Comparison of ENCODE assay signal across 13 mouse cellular contexts in the genomic region with DNA sequence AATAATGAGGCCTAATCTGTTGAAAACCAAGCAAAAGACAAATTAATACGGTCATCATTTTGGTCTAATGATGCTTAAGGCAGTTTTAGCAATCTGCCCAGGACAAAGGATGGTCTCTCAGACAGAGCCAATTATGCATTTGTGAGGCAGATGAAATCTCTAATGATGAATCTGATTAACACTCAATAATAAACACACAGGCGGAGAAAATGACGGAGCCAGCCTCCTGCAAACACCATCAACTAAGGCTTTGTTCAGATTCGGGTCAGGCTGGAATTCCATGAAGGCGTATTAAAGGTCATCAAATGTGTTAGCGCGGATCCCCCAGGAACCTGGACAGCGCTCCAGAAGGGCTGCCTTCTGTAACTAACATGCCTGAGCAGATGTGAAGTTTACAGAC.
DNase-seq lines count a peak whose midpoint lies in the region; ATAC-seq and TF ChIP-seq lines count a peak whose summit lies in the region.
"Had no signal": no experiment of that assay in that cellular context is flagged by ENCODE, and none has a peak within 500 bp of the region (broad histone marks: within the 10 kb centered on the region; RNA-seq: fewer than 3 reads in every experiment).

No protein-coding gene starts in this region.

- H3K9ac ChIP-seq in forebrain, embryonic 12.5 days = no peak overlapping the region
- peak overlapping the region; percentile 38; the same call in 1 of the 2 replicates for H3K9ac ChIP-seq in hindbrain, embryonic 16.5 days (ENCODE audit: low read depth, low read length)
- H3K9ac ChIP-seq in heart, embryonic 12.5 days = no peak overlapping the region
- H3K9ac ChIP-seq in heart, embryonic 11.5 days (ENCODE audit: low read depth, low read length) = no peak overlapping the region
- H3K9ac ChIP-seq: limb, embryonic 12.5 days; liver, embryonic 15.5 days had no signal

- no peaks in the 10 kb centered on the region for H3K36me3 ChIP-seq in forebrain, embryonic 12.5 days (replicated peaks)
- H3K36me3 ChIP-seq in hindbrain, embryonic 16.5 days (ENCODE audit: control insufficient read depth, insufficient read depth, low read length) = no peaks in the 10 kb centered on the region
- no peaks in the 10 kb centered on the region for H3K36me3 ChIP-seq in heart, embryonic 12.5 days
- H3K36me3 ChIP-seq in heart, embryonic 11.5 days (ENCODE audit: control insufficient read depth, insufficient read depth, low read length) = no peaks in the 10 kb centered on the region
- H3K36me3 ChIP-seq: limb, embryonic 12.5 days; liver, embryonic 15.5 days had no signal

- peaks cover 7% of the 10 kb centered on the region; the same call in 1 of the 2 replicates for H3K27me3 ChIP-seq in forebrain, embryonic 12.5 days
- no peaks in the 10 kb centered on the region for H3K27me3 ChIP-seq in hindbrain, embryonic 16.5 days (replicated peaks; ENCODE audit: control insufficient read depth, insufficient read depth, low read length)
- H3K27me3 ChIP-seq in heart, embryonic 12.5 days (replicated peaks) = no peaks in the 10 kb centered on the region
- no peaks in the 10 kb centered on the region for H3K27me3 ChIP-seq in heart, embryonic 11.5 days (ENCODE audit: control insufficient read depth, insufficient read depth, low read length)
- H3K27me3 ChIP-seq: limb, embryonic 12.5 days; liver, embryonic 15.5 days had no signal

- H3K9me3 ChIP-seq in forebrain, embryonic 12.5 days = no peaks in the 10 kb centered on the region
- no peaks in the 10 kb centered on the region for H3K9me3 ChIP-seq in hindbrain, embryonic 16.5 days (ENCODE audit: control insufficient read depth, low read length)
- H3K9me3 ChIP-seq in heart, embryonic 12.5 days (replicated peaks) = peaks cover 3% of the 10 kb centered on the region; the same call in 1 of the 2 replicates
- no peaks in the 10 kb centered on the region for H3K9me3 ChIP-seq in heart, embryonic 11.5 days (replicated peaks; ENCODE audit: control insufficient read depth, low read length)
- H3K9me3 ChIP-seq: limb, embryonic 12.5 days; liver, embryonic 15.5 days had no signal

- peak; percentile 14 to 27 for DNase-seq in layer of hippocampus, postnatal 10 days (ENCODE audit: low spot score in 2 of 2)
- no peak for DNase-seq in layer of hippocampus, adult 2 months (ENCODE audit: low spot score in 2 of 2)
- peak; percentile 88 for DNase-seq in retina, embryonic 14.5 days (ENCODE audit: low spot score)
- DNase-seq: cerebellum, adult 18-20 months; kidney, adult 9 months; right cerebral cortex, postnatal 25 days had no signal

- no peak for TF ChIP-seq CTCF in layer of hippocampus, adult 2 months (conservative IDR thresholded peaks at IDR 0.05)

- peak overlapping the region; percentile 27 for H3K4me2 ChIP-seq in forebrain, embryonic 12.5 days
- peak overlapping the region; percentile 5; the same call in 1 of the 2 replicates for H3K4me2 ChIP-seq in hindbrain, embryonic 16.5 days (ENCODE audit: low read length)
- no peak overlapping the region for H3K4me2 ChIP-seq in heart, embryonic 12.5 days
- H3K4me2 ChIP-seq in heart, embryonic 11.5 days = no peak overlapping the region
- H3K4me2 ChIP-seq: limb, embryonic 12.5 days; liver, embryonic 15.5 days had no signal

- WGBS in forebrain, embryonic 12.5 days = 21% methylated on average over 8 of the region's 8 CpGs
- WGBS in hindbrain, embryonic 16.5 days = 37% methylated on average over 8 of the region's 8 CpGs
- WGBS in heart, embryonic 12.5 days = 79% methylated on average over 8 of the region's 8 CpGs
- WGBS in heart, embryonic 11.5 days (ENCODE audit: insufficient replicate concordance) = 77% methylated on average over 8 of the region's 8 CpGs

- ATAC-seq in forebrain, embryonic 12.5 days (ENCODE audit: low FRiP score) = peak; percentile 75
- ATAC-seq in hindbrain, embryonic 16.5 days = no peak
- ATAC-seq in heart, embryonic 12.5 days (ENCODE audit: insufficient number of reproducible peaks, low FRiP score) = no peak
- ATAC-seq in heart, embryonic 11.5 days (replicated peaks; ENCODE audit: insufficient number of reproducible peaks, low FRiP score, low TSS enrichment) = no peak
- ATAC-seq: inflammation-experienced regulatory T-cells, adult 6 months had no signal

- H3K4me1 ChIP-seq in forebrain, embryonic 12.5 days = peaks cover 8% of the 10 kb centered on the region; the same call in 1 of the 2 replicates
- H3K4me1 ChIP-seq in hindbrain, embryonic 16.5 days (ENCODE audit: control insufficient read depth, insufficient read depth, low read depth, low read length) = no peaks in the 10 kb centered on the region
- H3K4me1 ChIP-seq in heart, embryonic 12.5 days (replicated peaks) = no peaks in the 10 kb centered on the region
- no peaks in the 10 kb centered on the region for H3K4me1 ChIP-seq in heart, embryonic 11.5 days (ENCODE audit: control insufficient read depth, insufficient read depth, low read length)
- H3K4me1 ChIP-seq: liver, embryonic 15.5 days had no signal

- H3K27ac ChIP-seq in layer of hippocampus, adult 2 months = no peak overlapping the region
- peak overlapping the region; percentile 79 for H3K27ac ChIP-seq in forebrain, embryonic 12.5 days
- no peak overlapping the region for H3K27ac ChIP-seq in hindbrain, embryonic 16.5 days (ENCODE audit: low read depth, low read length)
- H3K27ac ChIP-seq in heart, embryonic 12.5 days (ENCODE audit: poor library complexity, severe bottlenecking) = no peak overlapping the region
- H3K27ac ChIP-seq in heart, embryonic 11.5 days (ENCODE audit: low read depth, low read length) = no peak overlapping the region
- H3K27ac ChIP-seq: limb, embryonic 12.5 days; liver, embryonic 15.5 days had no signal

- no peak overlapping the region for H3K4me3 ChIP-seq in layer of hippocampus, adult 2 months
- no peak overlapping the region for H3K4me3 ChIP-seq in forebrain, embryonic 12.5 days (replicated peaks)
- no peak overlapping the region for H3K4me3 ChIP-seq in hindbrain, embryonic 16.5 days (ENCODE audit: low read length)
- H3K4me3 ChIP-seq in heart, embryonic 12.5 days = no peak overlapping the region
- no peak overlapping the region for H3K4me3 ChIP-seq in heart, embryonic 11.5 days (ENCODE audit: low read depth, low read length)
- H3K4me3 ChIP-seq: limb, embryonic 12.5 days; liver, embryonic 15.5 days had no signal

Comparison
In these comparisons a context has a peak if more than half of its experiments do, and no peak if none do; other contexts are left out.
1. DNase-seq: peak in layer of hippocampus, postnatal 10 days (2 of 2) and retina, embryonic 14.5 days (single experiment); none in layer of hippocampus, adult 2 months (0 of 2).
2. H3K4me2 ChIP-seq: peak in forebrain, embryonic 12.5 days (single experiment) and hindbrain, embryonic 16.5 days (single experiment); none in heart, embryonic 12.5 days (single experiment) and heart, embryonic 11.5 days (single experiment).